ENCODE assay signal across 8 mouse cellular contexts in the genomic region with DNA sequence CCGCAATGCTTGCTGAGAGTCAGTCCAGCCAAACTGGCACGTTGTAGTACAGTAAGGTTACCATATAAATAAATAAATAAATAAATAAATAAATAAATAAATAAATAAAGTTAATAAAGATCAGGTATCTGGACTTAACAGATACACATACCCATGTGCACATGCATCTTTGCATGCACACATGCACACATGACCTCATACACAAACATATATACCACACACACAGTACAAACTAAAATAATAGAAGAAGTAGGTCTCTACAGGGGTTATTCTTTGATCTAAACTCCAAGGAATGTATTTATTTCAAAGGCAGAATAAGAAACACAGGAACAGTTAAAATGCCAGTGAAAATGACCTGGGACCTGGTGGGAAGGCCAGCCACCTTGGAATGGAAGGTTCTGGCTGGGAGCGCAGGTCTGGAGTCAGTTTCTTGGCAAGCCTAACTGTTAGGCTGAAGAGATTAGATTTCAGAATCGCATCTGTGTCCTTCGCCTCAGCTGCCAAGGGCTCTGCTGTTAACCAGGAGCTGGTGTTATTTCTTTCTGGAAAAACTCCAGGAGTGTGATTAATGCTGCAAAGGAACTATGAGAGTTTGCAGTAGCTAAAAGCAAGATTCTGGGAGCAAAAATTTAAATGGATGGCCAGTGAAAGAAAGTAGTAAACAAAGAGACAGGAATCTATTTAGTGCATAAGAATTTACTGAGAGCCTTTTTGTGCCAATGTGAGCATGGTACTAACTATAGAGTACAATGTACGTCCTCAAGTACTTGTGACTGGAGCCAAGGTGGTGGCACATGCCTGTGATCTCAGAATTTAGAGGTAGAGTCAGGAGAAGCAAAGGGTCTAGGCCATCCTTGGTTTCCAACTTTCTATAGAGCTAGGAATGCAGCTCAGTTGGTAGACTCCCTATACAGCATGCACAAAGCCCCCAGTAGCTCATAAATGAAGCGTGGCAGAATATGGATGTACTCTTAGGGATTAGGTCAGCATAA. TPM values are rescaled to one million over a fixed set of nuclear protein-coding genes. Genes with fewer than 3 reads are reported as not detected.
DNase-seq lines count a peak whose midpoint lies in the region; ATAC-seq and TF ChIP-seq lines count a peak whose summit lies in the region.

No protein-coding gene starts in this region.

- TF ChIP-seq CTCF in stomach, postnatal 0 days (IDR thresholded peaks at IDR 0.05; ENCODE audit: low read depth), result no peak

- no peak overlapping the region for H3K9ac ChIP-seq in forebrain, embryonic 13.5 days
- no peak overlapping the region for H3K9ac ChIP-seq in forebrain, embryonic 11.5 days (ENCODE audit: low read length)
- H3K9ac ChIP-seq in heart, embryonic 16.5 days (ENCODE audit: low read length), result no peak overlapping the region
- H3K9ac ChIP-seq in stomach, postnatal 0 days (ENCODE audit: low read length), result no peak overlapping the region

- no peaks in the 10 kb centered on the region; the same call in 1 of the 2 replicates for H3K4me1 ChIP-seq in forebrain, embryonic 13.5 days
- H3K4me1 ChIP-seq in forebrain, embryonic 11.5 days (replicated peaks; ENCODE audit: control insufficient read depth, insufficient read depth, low read length), result no peaks in the 10 kb centered on the region
- peaks cover 20% of the 10 kb centered on the region for H3K4me1 ChIP-seq in heart, embryonic 16.5 days (ENCODE audit: control insufficient read depth, insufficient read depth, low read length)
- peaks cover 2% of the 10 kb centered on the region; the same call in 1 of the 2 replicates for H3K4me1 ChIP-seq in stomach, postnatal 0 days (replicated peaks; ENCODE audit: control insufficient read depth, insufficient read depth)

- ATAC-seq in forebrain, embryonic 13.5 days, result peak; percentile 45; the same call in 1 of the 2 replicates
- no peak for ATAC-seq in forebrain, embryonic 11.5 days (replicated peaks; ENCODE audit: low FRiP score)
- peak; percentile 93 for ATAC-seq in heart, embryonic 16.5 days (replicated peaks; ENCODE audit: extremely low read depth, insufficient read depth, low FRiP score)
- no peak for ATAC-seq in stomach, postnatal 0 days (ENCODE audit: low FRiP score, low TSS enrichment)

- H3K9me3 ChIP-seq in forebrain, embryonic 13.5 days (replicated peaks), result no peaks in the 10 kb centered on the region
- H3K9me3 ChIP-seq in forebrain, embryonic 11.5 days (ENCODE audit: control insufficient read depth, low read length), result no peaks in the 10 kb centered on the region
- H3K9me3 ChIP-seq in heart, embryonic 16.5 days (replicated peaks; ENCODE audit: control insufficient read depth, low read length), result no peaks in the 10 kb centered on the region
- no peaks in the 10 kb centered on the region for H3K9me3 ChIP-seq in stomach, postnatal 0 days (ENCODE audit: control insufficient read depth, low read length)

- H3K36me3 ChIP-seq in forebrain, embryonic 13.5 days (ENCODE audit: poor library complexity, severe bottlenecking), result no peaks in the 10 kb centered on the region
- H3K36me3 ChIP-seq in forebrain, embryonic 11.5 days (ENCODE audit: control insufficient read depth, insufficient read depth, low read length), result no peaks in the 10 kb centered on the region
- no peaks in the 10 kb centered on the region for H3K36me3 ChIP-seq in heart, embryonic 16.5 days (ENCODE audit: control insufficient read depth, insufficient read depth)
- no peaks in the 10 kb centered on the region for H3K36me3 ChIP-seq in stomach, postnatal 0 days (ENCODE audit: control insufficient read depth, insufficient read depth, low read length)

- H3K27me3 ChIP-seq in forebrain, embryonic 13.5 days, result no peaks in the 10 kb centered on the region
- no peaks in the 10 kb centered on the region for H3K27me3 ChIP-seq in forebrain, embryonic 11.5 days (ENCODE audit: control insufficient read depth, insufficient read depth, low read length)
- H3K27me3 ChIP-seq in heart, embryonic 16.5 days (ENCODE audit: control insufficient read depth, insufficient read depth, low read length), result no peaks in the 10 kb centered on the region
- H3K27me3 ChIP-seq in stomach, postnatal 0 days (ENCODE audit: control insufficient read depth, insufficient read depth, low read length), result no peaks in the 10 kb centered on the region

- no peak for TF ChIP-seq EP300 in stomach, postnatal 0 days (optimal IDR thresholded peaks at IDR 0.05)

- WGBS in forebrain, embryonic 13.5 days, result 79% methylated on average over 7 of the region's 7 CpGs
- WGBS in forebrain, embryonic 11.5 days, result 90% methylated on average over 7 of the region's 7 CpGs
- 46% methylated on average over 7 of the region's 7 CpGs for WGBS in heart, embryonic 16.5 days
- WGBS in stomach, postnatal 0 days, result 50% methylated on average over 7 of the region's 7 CpGs

- no peak overlapping the region for H3K27ac ChIP-seq in forebrain, embryonic 13.5 days
- H3K27ac ChIP-seq in forebrain, embryonic 11.5 days (ENCODE audit: low read depth, low read length), result no peak overlapping the region
- H3K27ac ChIP-seq in heart, embryonic 16.5 days (ENCODE audit: low read length), result peak overlapping the region; percentile 94
- H3K27ac ChIP-seq in stomach, postnatal 0 days (replicated peaks), result 0 out of 2 replicates have a peak overlapping the region, but pooled peaks have one; percentile 0

- no peak overlapping the region for H3K4me3 ChIP-seq in forebrain, embryonic 13.5 days
- no peak overlapping the region for H3K4me3 ChIP-seq in forebrain, embryonic 11.5 days (ENCODE audit: low read depth, low read length)
- H3K4me3 ChIP-seq in heart, embryonic 16.5 days (ENCODE audit: low read length), result no peak overlapping the region
- H3K4me3 ChIP-seq in stomach, postnatal 0 days (ENCODE audit: low read depth, low read length), result no peak overlapping the region

- H3K4me2 ChIP-seq in forebrain, embryonic 13.5 days, result no peak overlapping the region
- H3K4me2 ChIP-seq in forebrain, embryonic 11.5 days (ENCODE audit: low read depth, low read length, severe bottlenecking), result no peak overlapping the region
- H3K4me2 ChIP-seq in heart, embryonic 16.5 days (ENCODE audit: low read depth, low read length), result peak overlapping the region; percentile 12
- H3K4me2 ChIP-seq in stomach, postnatal 0 days (replicated peaks; ENCODE audit: low read depth), result no peak overlapping the region

- DNase-seq in forebrain, embryonic 11.5 days (ENCODE audit: low spot score), result no peak
- DNase-seq in ovary, adult 18-20 months (ENCODE audit: low spot score), result peak; percentile 75
- DNase-seq in ovary, postnatal 10 days (ENCODE audit: low spot score), result no peak
- DNase-seq in stomach, postnatal 0 days (ENCODE audit: low spot score), result no peak
- no peak for DNase-seq in spleen, postnatal 10 days (ENCODE audit: low spot score in 2 of 2)
- DNase-seq in urinary bladder, adult 2 months (ENCODE audit: low spot score), result no peak

RNA-seq across cellular contexts. Expression of a gene that starts 18.1 kb away (rescaled TPM):
- 22.1 and 24.3 TPM in 2 replicates for polyA plus RNA-seq in forebrain, embryonic 13.5 days (2015; fragmentation: Nextera tagmentation; extraction: Ambion mirVana)
- polyA plus RNA-seq in forebrain, embryonic 11.5 days (2014; fragmentation: Nextera tagmentation; extraction: Ambion mirVana), result 20.3 and 24.3 TPM in 2 replicates
- polyA plus RNA-seq in heart, embryonic 16.5 days (2015; fragmentation: Nextera tagmentation; extraction: Ambion mirVana), result 93.2 and 97.2 TPM in 2 replicates
- 64.7 and 66.4 TPM in 2 replicates for polyA plus RNA-seq in stomach, postnatal 0 days (2015; fragmentation: Nextera tagmentation; extraction: Ambion mirVana)
- 102 and 127 TPM in 2 replicates for polyA plus RNA-seq in urinary bladder, adult 2 months (2012; rRNA removed)

Comparison
In these comparisons a context has a peak if more than half of its experiments do, and no peak if none do; other contexts are left out.
1. ATAC-seq: peak in forebrain, embryonic 13.5 days (single experiment) and heart, embryonic 16.5 days (single experiment); none in forebrain, embryonic 11.5 days (single experiment) and stomach, postnatal 0 days (single experiment).
2. H3K27ac ChIP-seq: peak in heart, embryonic 16.5 days (single experiment) and stomach, postnatal 0 days (single experiment); none in forebrain, embryonic 13.5 days (single experiment) and forebrain, embryonic 11.5 days (single experiment).